Mouse (Mus musculus) embryo, embryonic 10 days (tissue): ENCODE measurements around the gene Ccdc34.

ENCODE experiments used
- DNase-seq: peaks from one replicate; pipeline ENCODE4 v3.0.0-alpha.2; 2015; ENCODE audit warnings: low spot score

The Ccdc34 gene

DNA sequence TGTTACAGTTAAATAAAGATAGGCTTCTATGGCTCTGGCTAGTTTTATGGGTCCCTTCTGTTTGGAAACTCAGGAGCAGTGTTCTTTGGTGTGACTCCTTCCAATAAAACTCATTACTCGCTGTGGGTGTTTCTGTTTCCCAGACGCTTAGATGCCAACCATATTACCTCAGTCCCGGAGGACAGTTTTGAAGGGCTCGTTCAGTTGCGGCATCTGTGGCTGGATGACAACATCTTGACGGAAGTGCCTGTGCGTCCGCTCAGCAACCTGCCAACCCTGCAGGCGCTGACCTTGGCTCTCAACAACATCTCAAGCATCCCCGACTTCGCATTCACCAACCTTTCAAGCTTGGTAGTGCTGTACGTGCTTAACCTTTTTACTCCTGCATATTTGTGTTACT is 21.2 kb upstream of the Ccdc34 start:
- no peak for DNase-seq

DNA sequence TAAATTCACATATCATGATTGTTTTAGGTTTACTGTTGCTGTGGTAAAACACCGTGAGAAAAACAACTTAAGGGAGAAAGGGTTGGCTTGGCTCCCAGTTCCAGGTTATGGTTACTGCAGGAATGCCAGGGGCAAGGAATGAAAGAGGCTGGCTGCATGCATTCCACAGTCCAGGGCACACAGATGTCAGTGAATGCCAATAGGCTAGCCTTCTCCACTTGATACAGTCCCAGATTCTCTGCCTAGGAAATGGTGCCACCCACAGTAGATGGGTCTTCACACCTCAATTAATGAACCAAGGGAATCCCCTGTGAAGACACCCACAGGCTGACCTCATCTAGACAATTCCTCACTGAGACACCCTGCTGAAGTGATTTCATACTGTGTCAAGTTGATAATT is 12.9 kb upstream of the Ccdc34 start:
- no peak for DNase-seq

DNA sequence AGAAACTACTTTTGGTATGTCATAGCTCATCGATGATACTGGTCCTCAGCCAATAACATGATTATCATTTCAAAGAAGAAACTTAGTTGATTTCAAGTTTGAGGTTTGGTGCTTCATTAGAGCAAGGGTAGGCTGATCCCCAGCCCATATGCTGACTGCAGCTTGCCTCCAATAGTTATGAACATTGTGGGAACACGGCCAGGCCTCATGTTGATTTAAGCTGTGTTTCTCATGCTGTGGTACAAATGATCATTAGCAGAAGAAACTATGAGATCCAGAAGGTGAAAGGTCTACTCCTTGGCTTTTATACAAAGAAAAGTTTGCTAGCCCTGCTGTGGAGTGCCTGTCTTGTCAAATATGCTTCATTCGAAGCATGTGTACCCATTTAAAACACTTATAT is 12.5 kb upstream of the Ccdc34 start:
- DNase-seq = no peak

GRCm38 (mm10) chr2:110005596-110006239 is 11.9 kb upstream of the Ccdc34 start:
- no peak for DNase-seq

GRCm38 (mm10) chr2:110007423-110008267 is 10.0 kb upstream of the Ccdc34 start:
- DNase-seq = no peak

DNA sequence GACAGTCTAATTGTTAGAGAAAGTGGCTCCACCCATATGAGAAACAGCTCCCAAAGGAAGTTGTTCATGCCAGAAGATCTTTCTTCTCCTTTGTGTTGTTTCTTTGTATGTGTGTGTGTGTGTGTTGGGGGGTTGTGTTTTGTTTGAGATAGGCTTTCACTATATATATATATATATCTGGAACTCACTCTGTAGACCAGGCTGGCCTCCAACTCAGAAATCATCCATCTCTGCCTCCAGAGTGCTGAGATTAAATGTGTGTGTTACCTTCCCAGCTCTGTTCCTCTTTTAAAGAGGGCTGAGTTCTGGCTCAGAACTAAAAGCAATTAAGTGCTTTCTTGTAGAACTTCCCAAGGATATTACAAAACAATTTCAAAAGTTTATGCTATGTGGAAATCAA is 8.2 kb upstream of the Ccdc34 start:
- DNase-seq = no peak

DNA sequence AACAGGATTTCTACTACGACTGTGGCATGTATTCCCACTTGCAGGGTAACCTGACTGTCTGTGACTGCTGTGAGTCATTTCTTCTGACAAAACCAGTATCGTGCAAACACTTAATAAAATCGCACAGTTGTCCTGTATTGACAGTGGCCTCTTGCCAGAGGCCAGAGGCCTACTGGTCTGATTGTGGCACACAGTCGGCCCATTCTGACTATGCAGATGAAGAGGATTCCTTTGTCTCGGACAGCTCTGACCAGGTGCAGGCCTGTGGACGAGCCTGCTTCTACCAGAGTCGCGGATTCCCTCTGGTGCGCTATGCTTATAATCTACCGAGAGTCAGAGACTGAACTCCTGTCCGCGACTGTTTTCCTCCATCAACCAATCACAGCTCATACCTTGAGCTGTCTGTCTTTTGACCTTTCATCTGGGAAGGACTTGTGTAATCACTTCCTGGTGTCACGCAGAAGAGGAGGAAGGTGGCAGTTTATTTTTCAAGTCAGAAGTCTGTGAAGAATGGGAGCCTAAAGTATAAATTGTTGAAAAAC is 5.4 kb upstream of the Ccdc34 start:
- no peak for DNase-seq

DNA sequence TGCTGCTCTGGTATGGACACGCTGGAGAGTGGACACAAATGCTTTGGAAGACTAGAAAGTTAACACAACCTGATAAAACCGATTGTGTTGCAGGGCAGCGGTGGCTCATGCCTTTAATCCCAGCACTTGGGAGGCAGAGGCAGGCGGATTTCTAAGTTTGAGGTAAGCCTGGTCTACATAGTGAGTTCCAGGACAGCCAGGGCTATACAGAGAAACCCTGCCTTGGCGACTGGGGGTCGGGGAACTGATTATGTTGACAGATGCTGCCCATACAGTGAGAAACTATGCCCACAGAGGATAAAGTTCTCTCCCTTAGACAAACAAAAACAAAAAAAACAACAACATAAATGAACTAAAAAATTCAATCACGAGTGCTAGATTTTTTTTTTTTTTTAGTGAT is 530 bp upstream of the Ccdc34 start:
- DNase-seq = no peak

DNA sequence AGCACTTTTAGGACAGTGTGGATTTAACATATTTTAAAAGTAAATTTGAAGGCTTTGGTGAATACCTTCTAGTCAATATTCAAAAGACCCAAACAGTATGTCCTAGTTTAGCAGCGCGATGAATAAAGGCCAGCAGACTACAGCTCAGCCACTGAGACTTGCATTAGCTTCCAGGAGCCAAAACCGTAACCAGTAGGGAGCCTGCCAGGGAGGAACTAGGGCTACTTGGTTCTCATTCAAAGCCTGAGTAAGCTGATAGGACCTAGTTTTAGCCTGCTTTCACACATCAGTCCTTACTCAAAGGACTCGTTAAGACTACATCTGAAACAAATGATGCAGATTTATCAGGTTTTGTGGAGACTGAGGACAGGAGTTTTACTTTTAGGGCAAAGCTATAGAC is 2.0 kb downstream of the Ccdc34 start:
- DNase-seq = no peak

DNA sequence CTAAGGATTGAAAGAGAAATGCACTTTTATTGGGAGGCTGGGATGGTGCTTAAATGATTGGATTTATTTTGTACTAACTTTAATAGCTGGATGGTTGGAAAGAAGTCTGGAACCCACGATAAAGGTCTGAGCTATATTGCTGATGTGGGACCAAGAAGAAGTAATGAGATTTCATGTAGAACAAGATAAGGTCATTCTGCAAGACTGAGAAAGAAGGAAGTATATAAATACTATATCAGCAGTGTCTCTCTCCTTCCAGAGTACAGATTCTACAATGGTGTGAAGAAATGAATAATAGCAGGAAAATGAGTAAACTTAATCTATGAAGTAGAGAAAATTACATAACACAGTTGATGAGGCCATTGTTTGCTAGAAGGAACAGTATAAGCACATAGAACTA is 2.8 kb downstream of the Ccdc34 start:
- DNase-seq = no peak

- peak; percentile 58 for DNase-seq
Measured at GRCm38 (mm10) chr2:110036265-110036664, 18.6 kb downstream of the Ccdc34 start.

- no peak for DNase-seq
Measured at GRCm38 (mm10) chr2:110036665-110037064, 19.0 kb downstream of the Ccdc34 start.

GRCm38 (mm10) chr2:110037221-110037620 is 19.6 kb downstream of the Ccdc34 start:
- DNase-seq = no peak

DNA sequence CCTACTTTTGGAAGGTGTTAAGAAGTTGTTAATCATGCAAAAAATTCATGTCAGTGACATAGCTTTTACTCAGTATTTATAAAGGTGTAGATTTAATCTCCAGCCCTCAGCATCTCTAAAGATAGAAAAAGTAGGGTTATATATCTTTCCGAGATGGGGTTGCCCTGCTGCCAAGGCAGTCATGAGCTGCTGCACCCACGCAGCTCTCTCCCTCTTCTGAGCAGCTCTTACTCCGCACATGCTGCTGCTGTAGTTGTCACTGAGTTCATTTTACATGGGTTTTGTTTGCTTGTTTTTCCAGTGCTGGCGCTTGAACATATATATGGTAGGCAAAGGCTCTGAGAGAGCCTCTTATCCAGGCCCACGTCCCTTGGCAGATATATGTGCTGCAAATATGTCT is 20.7 kb downstream of the Ccdc34 start:
- no peak for DNase-seq

GRCm38 (mm10) chr2:110042861-110043760 is 25.5 kb downstream of the Ccdc34 start:
- DNase-seq = peak; percentile 20

- DNase-seq = no peak
Measured at GRCm38 (mm10) chr2:110058424-110058823, 40.8 kb downstream of the Ccdc34 start.

GRCm38 (mm10) chr2:110063131-110063530 is 45.5 kb downstream of the Ccdc34 start:
- no peak for DNase-seq

- DNase-seq = no peak
Measured at GRCm38 (mm10) chr2:110068916-110069315, 51.3 kb downstream of the Ccdc34 start.

GRCm38 (mm10) chr2:110073023-110073422 is 55.4 kb downstream of the Ccdc34 start:
- no peak for DNase-seq

- no peak for DNase-seq
Measured at GRCm38 (mm10) chr2:110074646-110075452, 57.2 kb downstream of the Ccdc34 start.

DNA sequence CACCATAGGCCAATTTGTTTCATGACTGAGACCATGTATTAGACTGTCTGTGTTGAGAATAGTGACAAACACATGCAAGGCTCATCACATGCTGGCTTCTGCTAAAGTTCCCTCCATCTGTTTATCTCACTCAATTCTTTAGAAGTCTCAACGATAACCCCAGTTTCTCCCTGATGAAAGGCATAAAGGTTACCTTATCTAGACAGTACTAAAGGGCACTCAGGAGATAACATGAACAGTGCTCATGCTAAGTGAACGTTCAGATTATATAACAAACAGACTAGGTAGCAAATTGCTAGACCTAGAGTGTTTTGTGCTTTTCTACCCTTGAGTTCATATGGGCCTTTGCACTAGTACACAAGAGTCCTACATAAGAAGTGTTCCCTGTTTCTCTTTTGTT is 59.6 kb downstream of the Ccdc34 start:
- no peak for DNase-seq
